Mouse (Mus musculus) ES-Bruce4 (cell line): Measurements from ENCODE around the gene Scn1b. TPM values are rescaled to one million over a fixed set of nuclear protein-coding genes. Genes with fewer than 3 reads are reported as not detected.

ENCODE experiments used
- H3K27ac ChIP-seq: 2 replicates; pipeline ENCODE4 v1.5.1; 2012; ENCODE audit warnings: low read length, inconsistent platforms; ENCODE audit not compliant: insufficient read depth
- H3K27me3 ChIP-seq: 2 replicates; pipeline ENCODE4 v1.6.1; 2012; ENCODE audit warnings: mild to moderate bottlenecking, low read length, inconsistent platforms; ENCODE audit not compliant: control insufficient read depth, poor library complexity, insufficient read depth, severe bottlenecking
- H3K36me3 ChIP-seq: 2 replicates; pipeline ENCODE4 v1.6.1; 2012; ENCODE audit warnings: inconsistent platforms, mild to moderate bottlenecking, low read length, moderate library complexity; ENCODE audit not compliant: control insufficient read depth, poor library complexity, insufficient read depth, severe bottlenecking
- H3K4me1 ChIP-seq: one replicate; pipeline ENCODE4 v1.8.1; 2011; ENCODE audit warnings: low read length; ENCODE audit not compliant: control insufficient read depth, insufficient read depth
- H3K4me3 ChIP-seq: 2 replicates; pipeline ENCODE4 v1.5.1; 2011; ENCODE audit warnings: low read depth, mild to moderate bottlenecking, low read length
- H3K9ac ChIP-seq: 2 replicates; pipeline ENCODE4 v1.6.1; 2012; ENCODE audit warnings: low read depth, mild to moderate bottlenecking, inconsistent platforms; ENCODE audit not compliant: poor library complexity, severe bottlenecking
- H3K9me3 ChIP-seq: replicated peaks from 2 replicates; pipeline ENCODE4 v1.6.1; 2012; ENCODE audit warnings: mild to moderate bottlenecking, low read length, inconsistent platforms; ENCODE audit not compliant: control insufficient read depth, poor library complexity, insufficient read depth, severe bottlenecking
- CTCF ChIP-seq: IDR thresholded peaks from one replicate; pipeline ENCODE4 v1.8.1; 2011; ENCODE audit warnings: low read depth, low read length
- EP300 ChIP-seq: IDR thresholded peaks from 2 replicates; pipeline ENCODE4 v1.6.1; 2011; ENCODE audit warnings: low read depth, low read length; ENCODE audit not compliant: insufficient read depth
- POLR2A ChIP-seq: IDR thresholded peaks from one replicate; pipeline ENCODE4 v1.8.1; 2011; ENCODE audit warnings: low read length; ENCODE audit not compliant: insufficient read depth
- polyA plus RNA-seq: library from polyadenylated mRNA; stranded (reverse); fragments of >200 nt; gene quantifications from 2 replicates; pipeline ENCODE4 v1.2.4, GENCODE M21; 2011; ENCODE audit warnings: low read depth; ENCODE audit not compliant: missing spikeins, insufficient read depth, insufficient read length

Scn1b gene
- polyA plus RNA-seq, 1 experiment, result 27.5 TPM

- Histone ChIP-seq H3K4me1 (no peaks in the 10 kb centered on the region), H3K9me3 (no peaks in the 10 kb centered on the region), H3K36me3 (peaks cover 41% of the 10 kb centered on the region), H3K27me3 (peaks cover 5% of the 10 kb centered on the region), H3K9ac (no peak overlapping the region), H3K4me3 (no peak overlapping the region), H3K27ac (no peak overlapping the region)
- TF ChIP-seq POLR2A (no peak), EP300 (no peak), CTCF (peak; percentile 79)
These were observed 4.0 kb upstream of the Scn1b start for GRCm38 (mm10) chr7:31130841-31131240.

DNA sequence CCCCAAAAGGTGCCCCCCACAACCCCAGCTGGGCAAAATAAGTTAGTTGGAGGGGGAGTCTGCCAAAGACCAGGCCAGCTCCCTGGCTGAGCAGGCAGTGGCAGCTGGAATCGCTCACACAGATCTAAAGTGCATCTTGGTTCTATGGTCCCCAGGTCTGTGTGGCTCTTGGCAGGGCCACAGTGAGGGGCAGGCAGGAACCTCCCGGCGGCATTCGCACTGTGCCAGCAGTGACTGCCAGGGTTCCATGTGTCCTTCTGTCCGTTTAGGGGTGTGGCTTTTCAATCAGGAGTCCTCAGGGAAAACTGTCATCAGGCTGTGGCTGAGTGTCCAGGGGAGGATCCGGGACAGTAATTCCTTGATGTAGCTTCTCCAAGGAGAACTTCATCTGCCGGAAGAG lies 3.4 kb upstream of the Scn1b start:
- TF ChIP-seq POLR2A (no peak), CTCF (no peak), EP300 (no peak)
- Histone ChIP-seq H3K27ac (no peak overlapping the region), H3K27me3 (peaks cover 5% of the 10 kb centered on the region), H3K9ac (no peak overlapping the region), H3K36me3 (peaks cover 37% of the 10 kb centered on the region), H3K9me3 (no peaks in the 10 kb centered on the region), H3K4me3 (no peak overlapping the region), H3K4me1 (no peaks in the 10 kb centered on the region)

DNA sequence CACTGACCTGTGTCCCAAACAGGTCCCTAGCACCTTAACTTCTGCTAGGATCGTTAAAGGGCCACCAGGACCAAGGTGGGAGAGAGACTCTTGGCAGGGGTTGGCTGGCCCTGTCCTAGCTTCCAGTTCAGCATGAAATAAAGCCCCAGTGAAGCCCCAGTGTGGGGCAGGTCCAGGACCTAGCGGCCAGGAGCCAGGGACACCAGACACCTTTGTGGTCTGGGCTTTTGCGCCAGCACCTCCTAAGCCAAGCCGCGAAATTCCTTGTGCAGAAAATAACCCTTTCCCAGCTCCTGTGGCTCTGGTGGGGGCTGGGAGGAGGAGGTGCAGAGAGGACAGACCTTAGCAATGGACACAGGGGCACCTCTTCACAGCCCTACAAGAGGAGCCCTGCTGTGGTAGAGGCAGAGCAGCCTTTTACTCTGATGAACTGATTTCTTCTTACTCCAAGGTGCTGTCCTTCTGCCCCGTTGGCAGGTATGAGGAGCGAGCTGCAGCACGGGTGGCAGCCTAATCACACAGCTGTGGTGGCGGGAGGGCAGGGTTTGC lies 1.4 kb upstream of the Scn1b start:
- Histone ChIP-seq H3K4me3 (no peak overlapping the region), H3K36me3 (peaks cover 22% of the 10 kb centered on the region), H3K9me3 (no peaks in the 10 kb centered on the region), H3K4me1 (no peaks in the 10 kb centered on the region), H3K9ac (no peak overlapping the region), H3K27ac (no peak overlapping the region), H3K27me3 (peaks cover 5% of the 10 kb centered on the region)
- TF ChIP-seq POLR2A, result no peak

DNA sequence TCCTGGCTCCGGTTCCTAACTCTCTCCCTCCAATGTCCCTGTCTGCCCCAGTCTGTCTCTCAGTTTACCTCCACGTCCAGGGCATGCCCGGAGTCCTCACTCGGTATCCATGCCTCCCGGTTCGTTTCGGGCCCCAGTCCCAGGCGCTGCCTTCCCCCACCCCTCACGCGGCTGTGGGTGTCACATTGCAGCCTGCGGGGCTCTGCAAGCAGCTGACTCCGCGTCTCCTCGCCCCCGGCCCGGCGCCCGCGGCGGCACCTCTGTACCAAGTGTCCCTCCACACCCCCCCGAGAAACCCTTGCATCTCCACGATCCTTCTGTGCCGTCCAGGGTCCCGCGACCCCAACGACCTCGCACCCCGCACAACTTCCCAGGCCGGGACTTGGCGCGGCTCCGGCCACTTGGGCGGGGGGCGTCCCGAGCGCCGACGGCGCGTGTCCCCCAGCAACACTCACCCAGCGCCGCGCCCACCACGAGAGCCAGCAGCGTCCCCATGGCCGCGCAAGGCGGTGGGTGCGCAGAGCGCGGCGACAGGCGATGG lies 522 bp downstream of the Scn1b start:
- H3K27ac ChIP-seq, result no peak overlapping the region
- H3K9ac ChIP-seq, result peak overlapping the region; percentile 81
- no peaks in the 10 kb centered on the region for H3K9me3 ChIP-seq
- peaks cover 5% of the 10 kb centered on the region for H3K27me3 ChIP-seq
- H3K4me3 ChIP-seq, result peak overlapping the region; percentile 42
- H3K4me1 ChIP-seq, result no peaks in the 10 kb centered on the region
- H3K36me3 ChIP-seq, result peaks cover 14% of the 10 kb centered on the region
- no peak for TF ChIP-seq CTCF
- TF ChIP-seq POLR2A, result no peak
- TF ChIP-seq EP300, result no peak

GRCm38 (mm10) chr7:31125116-31125515 lies 1.7 kb downstream of the Scn1b start:
- Histone ChIP-seq H3K4me1 (no peaks in the 10 kb centered on the region), H3K9ac (no peak overlapping the region), H3K27me3 (peaks cover 5% of the 10 kb centered on the region), H3K9me3 (no peaks in the 10 kb centered on the region), H3K4me3 (no peak overlapping the region), H3K27ac (no peak overlapping the region), H3K36me3 (peaks cover 9% of the 10 kb centered on the region)
- no peak for TF ChIP-seq POLR2A
- TF ChIP-seq EP300, result no peak
- TF ChIP-seq CTCF, result no peak

- H3K9ac ChIP-seq, result no peak overlapping the region
- no peaks in the 10 kb centered on the region for H3K4me1 ChIP-seq
- no peaks in the 10 kb centered on the region for H3K9me3 ChIP-seq
- no peak overlapping the region for H3K27ac ChIP-seq
- H3K27me3 ChIP-seq, result peaks cover 5% of the 10 kb centered on the region
- 0 out of 2 replicates have a peak, but pooled peaks cover 2% of the 10 kb centered on the region for H3K36me3 ChIP-seq
- TF ChIP-seq CTCF (no peak), EP300 (no peak), POLR2A (no peak)
- no peak overlapping the region for H3K4me3 ChIP-seq
These were observed 2.4 kb downstream of the Scn1b start for GRCm38 (mm10) chr7:31124381-31124780.
